8 mouse cellular contexts compared by ENCODE assay signal in genomic region chr5:35670412-35670801, GRCm38 (mm10). TPM values are rescaled to one million over a fixed set of nuclear protein-coding genes. Genes with fewer than 3 reads are reported as not detected.
A peak's percentile ranks its signal among the peaks of the same experiment; 100 is the strongest.
DNase-seq lines count a peak whose midpoint lies in the region; ATAC-seq and TF ChIP-seq lines count a peak whose summit lies in the region.

No protein-coding gene starts in this region.

- peak; percentile 35 to 42 for DNase-seq in frontal cortex, postnatal 14 days (ENCODE audit: low spot score in 2 of 2)
- DNase-seq in frontal cortex, postnatal 25 days (ENCODE audit: low spot score in 2 of 2), result no peak
- DNase-seq in testis, postnatal 10 days (ENCODE audit: low spot score), result no peak
- DNase-seq in right cerebral cortex, postnatal 4 days, result peak; percentile 30
- no peak for DNase-seq in cerebellum, adult 18-20 months
- no peak for DNase-seq in urinary bladder, postnatal 14 days (ENCODE audit: low spot score)

- no peaks in the 10 kb centered on the region for H3K27me3 ChIP-seq in testis, adult 2 months (ENCODE audit: control insufficient read depth, insufficient read depth, low read length)
- no peaks in the 10 kb centered on the region for H3K27me3 ChIP-seq in limb, embryonic 12.5 days

- 0 out of 2 replicates have a peak overlapping the region, but pooled peaks have one; percentile 10 for H3K27ac ChIP-seq in testis, adult 2 months (ENCODE audit: control insufficient read depth, insufficient read depth, low read depth, low read length)
- H3K27ac ChIP-seq in limb, embryonic 12.5 days, result peak overlapping the region; percentile 66

- peaks cover 7% of the 10 kb centered on the region for H3K4me1 ChIP-seq in testis, adult 2 months (ENCODE audit: control insufficient read depth, insufficient read depth, low read length)
- peaks cover 58% of the 10 kb centered on the region for H3K4me1 ChIP-seq in limb, embryonic 12.5 days (replicated peaks)

- WGBS in limb, embryonic 12.5 days, result 24% methylated on average over 6 of the region's 6 CpGs

- no peak for ATAC-seq in limb, embryonic 12.5 days (ENCODE audit: insufficient number of reproducible peaks, insufficient read depth, low FRiP score, low TSS enrichment, low read depth)

- H3K9ac ChIP-seq in limb, embryonic 12.5 days (replicated peaks), result no peak overlapping the region

- H3K4me3 ChIP-seq in testis, adult 2 months (ENCODE audit: control insufficient read depth, low read depth, low read length), result no peak overlapping the region
- H3K4me3 ChIP-seq in limb, embryonic 12.5 days (replicated peaks), result no peak overlapping the region

- H3K36me3 ChIP-seq in testis, adult 2 months (ENCODE audit: control insufficient read depth, insufficient read depth, low read length), result no peaks in the 10 kb centered on the region
- no peaks in the 10 kb centered on the region for H3K36me3 ChIP-seq in limb, embryonic 12.5 days

- H3K9me3 ChIP-seq in limb, embryonic 12.5 days, result no peaks in the 10 kb centered on the region

- no peak for TF ChIP-seq POLR2A in testis, adult 2 months (IDR thresholded peaks at IDR 0.05; ENCODE audit: control insufficient read depth, low read depth, low read length)

- TF ChIP-seq CTCF in testis, adult 2 months (IDR thresholded peaks at IDR 0.05; ENCODE audit: control insufficient read depth, insufficient read depth, insufficient replicate concordance, low read depth, low read length), result no peak

- H3K4me2 ChIP-seq in limb, embryonic 12.5 days, result no peak overlapping the region

RNA-seq across cellular contexts. Expression of gene Htra3, which starts 9.2 kb away (rescaled TPM):
- 14.8 and 15.0 TPM in 2 replicates for polyA plus RNA-seq in testis, adult 2 months (2012; rRNA removed)
- polyA plus RNA-seq in limb, embryonic 12.5 days (2016; fragmentation: Nextera tagmentation; extraction: Ambion mirVana), result 3.4 and 4.5 TPM in 2 replicates

Comparison
In these comparisons a context has a peak if more than half of its experiments do, and no peak if none do; other contexts are left out.
1. DNase-seq: peak in frontal cortex, postnatal 14 days (2 of 2) and right cerebral cortex, postnatal 4 days (single experiment); none in frontal cortex, postnatal 25 days (0 of 2), testis, postnatal 10 days (single experiment), cerebellum, adult 18-20 months (0 of 2) and urinary bladder, postnatal 14 days (single experiment).